Mouse (Mus musculus) MEL (cell line): Measurements from ENCODE around the gene Cep152. TPM values are rescaled to one million over a fixed set of nuclear protein-coding genes. Genes with fewer than 3 reads are reported as not detected.

Experiments
- DNase-seq: peaks from one replicate; pipeline ENCODE4 v3.0.0; 2011; ENCODE audit warnings: low read depth, low spot score
- H3K27ac ChIP-seq: 2 replicates; pipeline ENCODE4 v1.5.1; 2012; ENCODE audit warnings: low read depth, mild to moderate bottlenecking, control low read depth, low read length, moderate library complexity; ENCODE audit not compliant: control insufficient read depth
- H3K27me3 ChIP-seq, 2 experiments: fragments of 150-350 bp in 1 of 2; sonication (generic) in 1 of 2; 2 replicates each; pipeline ENCODE4 v1.6.1; 2012; ENCODE audit warnings: low read length in 2 of 2, mild to moderate bottlenecking in 2 of 2, improper control_type of control experiment in 1 of 2, moderate library complexity in 1 of 2; ENCODE audit not compliant: insufficient read depth in 2 of 2, control insufficient read depth in 1 of 2
- H3K36me3 ChIP-seq, 2 experiments: 2 replicates each; pipeline ENCODE4 v1.6.1; 2012 to 2014; ENCODE audit warnings: low read length in 2 of 2, improper control_type of control experiment in 1 of 2, inconsistent platforms in 1 of 2, mild to moderate bottlenecking in 1 of 2; ENCODE audit not compliant: insufficient read depth in 2 of 2, control insufficient read depth in 1 of 2
- H3K4me1 ChIP-seq, 2 experiments: fragments of 150-350 bp in 1 of 2; sonication (generic) in 1 of 2; 2 replicates each; pipeline ENCODE4 v1.6.1; 2012; ENCODE audit warnings: low read length in 2 of 2, improper control_type of control experiment in 1 of 2, mild to moderate bottlenecking in 1 of 2; ENCODE audit not compliant: insufficient read depth in 2 of 2, control insufficient read depth in 1 of 2
- H3K4me3 ChIP-seq, 2 experiments: fragments of 150-350 bp in 1 of 2; sonication (generic) in 1 of 2; 2 replicates each; pipeline ENCODE4 v1.5.1; 2012; ENCODE audit warnings: low read depth in 2 of 2, low read length in 2 of 2, mild to moderate bottlenecking in 2 of 2, moderate library complexity in 2 of 2, control low read depth in 1 of 2, improper control_type of control experiment in 1 of 2; ENCODE audit not compliant: control insufficient read depth in 1 of 2, insufficient read depth in 1 of 2
- H3K79me2 ChIP-seq: 2 replicates; pipeline ENCODE4 v1.6.1; 2012; ENCODE audit warnings: mild to moderate bottlenecking, low read length, moderate library complexity; ENCODE audit not compliant: control insufficient read depth, poor library complexity, insufficient read depth
- H3K9ac ChIP-seq: 2 replicates; pipeline ENCODE4 v1.6.1; 2012; ENCODE audit warnings: low read depth, mild to moderate bottlenecking, control low read depth, low read length, moderate library complexity; ENCODE audit not compliant: control insufficient read depth, poor library complexity, severe bottlenecking
- H3K9me3 ChIP-seq: fragments of 150-350 bp; sonication (generic); replicated peaks from 2 replicates; pipeline ENCODE4 v1.6.1; 2012; ENCODE audit warnings: mild to moderate bottlenecking, low read length, improper control_type of control experiment, moderate library complexity; ENCODE audit not compliant: insufficient read depth
- EP300 ChIP-seq, 2 experiments: IDR thresholded peaks; 2 replicates each; pipeline ENCODE4 v1.6.1; 2011; ENCODE audit warnings: improper control_type of control experiment in 2 of 2, low read length in 2 of 2, low read depth in 1 of 2, mild to moderate bottlenecking in 1 of 2
- GATA1 ChIP-seq: IDR thresholded peaks from 2 replicates; pipeline ENCODE4 v1.6.1; 2011; ENCODE audit warnings: low read depth, low read length, improper control_type of control experiment
- JUND ChIP-seq: IDR thresholded peaks from 2 replicates; pipeline ENCODE4 v1.6.1; 2011; ENCODE audit warnings: low read depth, mild to moderate bottlenecking, improper control_type of control experiment, low read length
- KAT2A ChIP-seq: conservative IDR thresholded peaks from 2 replicates; pipeline ENCODE4 v1.6.1; 2012; ENCODE audit warnings: low read depth, low read length, improper control_type of control experiment, inconsistent platforms
- MAFK ChIP-seq: IDR thresholded peaks from 2 replicates; pipeline ENCODE4 v1.6.1; 2011; ENCODE audit warnings: low read depth, mild to moderate bottlenecking, low read length, improper control_type of control experiment, borderline replicate concordance
- MAX ChIP-seq: IDR thresholded peaks from 2 replicates; pipeline ENCODE4 v1.6.1; 2011; ENCODE audit warnings: low read length, improper control_type of control experiment
- MYB ChIP-seq: IDR thresholded peaks from 2 replicates; pipeline ENCODE4 v1.6.1; 2011; ENCODE audit warnings: mild to moderate bottlenecking, low read depth, low read length, improper control_type of control experiment
- NRF1 ChIP-seq: IDR thresholded peaks from 2 replicates; pipeline ENCODE4 v1.6.1; 2014; ENCODE audit warnings: low read depth, mild to moderate bottlenecking, inconsistent platforms, low read length, improper control_type of control experiment, moderate library complexity; ENCODE audit not compliant: poor library complexity, insufficient read depth, severe bottlenecking
- TAL1 ChIP-seq: IDR thresholded peaks from 2 replicates; pipeline ENCODE4 v1.6.1; 2012; ENCODE audit warnings: mild to moderate bottlenecking, inconsistent platforms, low read length, moderate library complexity, mixed read lengths
- UBTF ChIP-seq: IDR thresholded peaks from 2 replicates; pipeline ENCODE4 v1.6.1; 2012; ENCODE audit warnings: low read depth, mild to moderate bottlenecking, inconsistent platforms, low read length, improper control_type of control experiment, moderate library complexity, borderline replicate concordance; ENCODE audit not compliant: insufficient read depth
- USF1 ChIP-seq: IDR thresholded peaks from 2 replicates; pipeline ENCODE4 v1.6.1; 2014; ENCODE audit warnings: low read depth, mild to moderate bottlenecking, inconsistent platforms, low read length, improper control_type of control experiment, moderate library complexity
- ZC3H11A ChIP-seq: IDR thresholded peaks from 2 replicates; pipeline ENCODE4 v1.6.1; 2012; ENCODE audit warnings: low read depth, mild to moderate bottlenecking, inconsistent platforms, low read length, improper control_type of control experiment
- ZKSCAN1 ChIP-seq: IDR thresholded peaks from 2 replicates; pipeline ENCODE4 v1.6.1; 2012; ENCODE audit warnings: low read depth, mild to moderate bottlenecking, inconsistent platforms, low read length, improper control_type of control experiment, moderate library complexity
- ZNF384 ChIP-seq: IDR thresholded peaks from 2 replicates; pipeline ENCODE4 v1.6.1; 2012; ENCODE audit warnings: low read depth, mild to moderate bottlenecking, inconsistent platforms, low read length, improper control_type of control experiment
- polyA plus RNA-seq, 2 experiments: library from polyadenylated mRNA; stranded (reverse) in 1 of 2; unstranded in 1 of 2; fragments of >175 nt in 1 of 2; fragments of >200 nt in 1 of 2; gene quantifications; 2 replicates each; pipeline versions ENCODE4 v1.2.1 to v1.2.4; 2012; ENCODE audit warnings: low replicate concordance in 2 of 2, low read depth in 1 of 2; ENCODE audit not compliant: insufficient read length in 2 of 2, insufficient read depth in 1 of 2, missing spikeins in 1 of 2
- total RNA-seq: library from RNA; depleted of rRNA; stranded (reverse); fragments of 300-350 nt; gene quantifications from 2 replicates; pipeline ENCODE4 v1.2.3, GENCODE M21; 2012

Gene Cep152
- total and polyA plus RNA-seq, 3 experiments = 13.9 to 14.1 TPM; not detected in 1

- H3K79me2 ChIP-seq = no peaks in the 10 kb centered on the region
- no peak overlapping the region for H3K27ac ChIP-seq
- no peaks in the 10 kb centered on the region for H3K9me3 ChIP-seq
- H3K4me3 ChIP-seq = no peak overlapping the region
- no peaks in the 10 kb centered on the region; a peak in 2 of 4 replicates for H3K27me3 ChIP-seq
- no peak overlapping the region for H3K9ac ChIP-seq
- DNase-seq = no peak
- no peaks in the 10 kb centered on the region for H3K4me1 ChIP-seq
- H3K36me3 ChIP-seq = no peaks in the 10 kb centered on the region
- TF ChIP-seq GATA1 (no peak), ZNF384 (no peak), ZC3H11A (no peak), MAX (no peak), JUND (no peak), TAL1 (no peak)
- TF ChIP-seq, all 39 proteins: peak for 0
These were observed 20.0 kb upstream of the Cep152 start for GRCm38 (mm10) chr2:125644912-125645311.

- Histone ChIP-seq H3K27me3 (no peaks in the 10 kb centered on the region; a peak in 2 of 4 replicates), H3K27ac (no peak overlapping the region), H3K9me3 (no peaks in the 10 kb centered on the region), H3K4me1 (no peaks in the 10 kb centered on the region), H3K79me2 (no peaks in the 10 kb centered on the region), H3K36me3 (no peaks in the 10 kb centered on the region), H3K9ac (no peak overlapping the region), H3K4me3 (no peak overlapping the region)
- DNase-seq = no peak
- TF ChIP-seq EP300 (IDR thresholded peaks at IDR 0.05; ENCODE audit: low read depth in 1 of 2, low read length in 2 of 2) = no peak
- no peak for TF ChIP-seq USF1
These were observed 12.4 kb upstream of the Cep152 start for GRCm38 (mm10) chr2:125637331-125637730.

GRCm38 (mm10) chr2:125630010-125630409, 5.1 kb upstream of the Cep152 start:
- TF ChIP-seq JUND (no peak), KAT2A (no peak), MYB (no peak), TAL1 (no peak), EP300 (IDR thresholded peaks at IDR 0.05; ENCODE audit: low read depth in 1 of 2, low read length in 2 of 2) (no peak), ZKSCAN1 (no peak), UBTF (no peak), NRF1 (no peak), MAFK (no peak)
- peaks cover 0 to 3% of the 10 kb centered on the region in 2 experiments; a peak in 1 of 4 replicates for H3K36me3 ChIP-seq
- no peaks in the 10 kb centered on the region for H3K27me3 ChIP-seq
- H3K9ac ChIP-seq = no peak overlapping the region
- no peaks in the 10 kb centered on the region for H3K79me2 ChIP-seq
- H3K9me3 ChIP-seq = no peaks in the 10 kb centered on the region
- no peak for DNase-seq
- no peak overlapping the region for H3K27ac ChIP-seq
- H3K4me1 ChIP-seq = peaks cover 0 to 8% of the 10 kb centered on the region in 2 experiments; a peak in 1 of 4 replicates
- H3K4me3 ChIP-seq = no peak overlapping the region
